ENCODE assay signal across 14 mouse cellular contexts in genomic region chr7:49046347-49046989, GRCm38 (mm10).
DNase-seq lines count a peak whose midpoint lies in the region; ATAC-seq lines count a peak whose summit lies in the region.
"Had no signal": no experiment of that assay in that cellular context is flagged by ENCODE, and none has a peak within 500 bp of the region (broad histone marks: within the 10 kb centered on the region; RNA-seq: fewer than 3 reads in every experiment).

No protein-coding gene starts in this region.

- 76% methylated on average over 6 of the region's 6 CpGs for WGBS in forebrain, embryonic 14.5 days
- WGBS in forebrain, embryonic 16.5 days, result 73% methylated on average over 6 of the region's 6 CpGs
- WGBS in limb, embryonic 12.5 days, result 69% methylated on average over 6 of the region's 6 CpGs
- 65% methylated on average over 6 of the region's 6 CpGs for WGBS in limb, embryonic 10.5 days

- no peak overlapping the region for H3K27ac ChIP-seq in forebrain, embryonic 14.5 days (ENCODE audit: low read depth, low read length)
- H3K27ac ChIP-seq in forebrain, embryonic 16.5 days (ENCODE audit: low read length), result no peak overlapping the region
- H3K27ac ChIP-seq in limb, embryonic 12.5 days, result no peak overlapping the region
- H3K27ac ChIP-seq in limb, embryonic 10.5 days, result no peak overlapping the region
- H3K27ac ChIP-seq: embryonic facial prominence, embryonic 13.5 days; layer of hippocampus, adult 2 months had no signal

- no peak for ATAC-seq in forebrain, embryonic 14.5 days
- no peak for ATAC-seq in forebrain, embryonic 16.5 days
- peak; percentile 22; the same call in 1 of the 2 replicates for ATAC-seq in limb, embryonic 12.5 days (ENCODE audit: insufficient number of reproducible peaks, insufficient read depth, low FRiP score, low TSS enrichment, low read depth)
- ATAC-seq in hematopoietic stem cell, adult 5-6 weeks (replicated peaks in 1 of 2; ENCODE audit: insufficient read depth in 1 of 2, low FRiP score in 2 of 2, low TSS enrichment in 1 of 2, low read depth in 1 of 2, poor library complexity in 2 of 2, severe bottlenecking in 2 of 2), result peak; percentile 16 to 42; a peak in 2 of 4 replicates

- no peaks in the 10 kb centered on the region for H3K36me3 ChIP-seq in forebrain, embryonic 14.5 days (ENCODE audit: control insufficient read depth, insufficient read depth, low read length)
- no peaks in the 10 kb centered on the region for H3K36me3 ChIP-seq in forebrain, embryonic 16.5 days (ENCODE audit: control insufficient read depth, insufficient read depth)
- H3K36me3 ChIP-seq in limb, embryonic 12.5 days, result no peaks in the 10 kb centered on the region
- H3K36me3 ChIP-seq in limb, embryonic 10.5 days, result no peaks in the 10 kb centered on the region
- H3K36me3 ChIP-seq: embryonic facial prominence, embryonic 13.5 days had no signal

- no peaks in the 10 kb centered on the region for H3K27me3 ChIP-seq in forebrain, embryonic 14.5 days (replicated peaks; ENCODE audit: control insufficient read depth, insufficient read depth, low read length)
- no peaks in the 10 kb centered on the region for H3K27me3 ChIP-seq in forebrain, embryonic 16.5 days (replicated peaks; ENCODE audit: control insufficient read depth, insufficient read depth, low read length)
- peaks cover 7% of the 10 kb centered on the region; the same call in 1 of the 2 replicates for H3K27me3 ChIP-seq in limb, embryonic 12.5 days
- H3K27me3 ChIP-seq in limb, embryonic 10.5 days (ENCODE audit: low read depth, poor library complexity, severe bottlenecking), result no peaks in the 10 kb centered on the region

- no peak for DNase-seq in forebrain, embryonic 14.5 days (ENCODE audit: low spot score)
- no peak for DNase-seq in limb, embryonic 10.5 days (ENCODE audit: low spot score)
- DNase-seq in kidney, postnatal 10 days, result peak; percentile 19
- no peak for DNase-seq in gastrocnemius, postnatal 25 days
- DNase-seq in thymus, postnatal 10 days (ENCODE audit: low spot score in 2 of 2), result no peak
- DNase-seq: adrenal gland, postnatal 10 days; forebrain, postnatal 0 days; right cerebral cortex, adult 18-20 months; thymus, postnatal 25 days had no signal

- H3K9me3 ChIP-seq in forebrain, embryonic 14.5 days (replicated peaks; ENCODE audit: control insufficient read depth, low read length), result no peaks in the 10 kb centered on the region
- H3K9me3 ChIP-seq in forebrain, embryonic 16.5 days (ENCODE audit: control insufficient read depth, low read length), result no peaks in the 10 kb centered on the region
- no peaks in the 10 kb centered on the region for H3K9me3 ChIP-seq in limb, embryonic 12.5 days
- H3K9me3 ChIP-seq in limb, embryonic 10.5 days (replicated peaks), result no peaks in the 10 kb centered on the region
- H3K9me3 ChIP-seq: embryonic facial prominence, embryonic 13.5 days had no signal

- peak overlapping the region; percentile 9; the same call in 1 of the 2 replicates for H3K9ac ChIP-seq in forebrain, embryonic 14.5 days (ENCODE audit: low read length)
- H3K9ac ChIP-seq in forebrain, embryonic 16.5 days (replicated peaks; ENCODE audit: low read depth, low read length), result no peak overlapping the region
- no peak overlapping the region for H3K9ac ChIP-seq in limb, embryonic 12.5 days (replicated peaks)
- H3K9ac ChIP-seq: embryonic facial prominence, embryonic 13.5 days; forebrain, postnatal 0 days had no signal

- 0 out of 2 replicates have a peak, but pooled peaks cover 3% of the 10 kb centered on the region for H3K4me1 ChIP-seq in forebrain, embryonic 14.5 days (ENCODE audit: control insufficient read depth, insufficient read depth, low read length)
- H3K4me1 ChIP-seq in forebrain, embryonic 16.5 days (replicated peaks; ENCODE audit: control insufficient read depth, insufficient read depth, low read length), result 0 out of 2 replicates have a peak, but pooled peaks cover 4% of the 10 kb centered on the region
- H3K4me1 ChIP-seq in limb, embryonic 12.5 days (replicated peaks), result peaks cover 27% of the 10 kb centered on the region
- peaks cover 18% of the 10 kb centered on the region; the same call in 1 of the 2 replicates for H3K4me1 ChIP-seq in limb, embryonic 10.5 days
- H3K4me1 ChIP-seq: embryonic facial prominence, embryonic 13.5 days had no signal

- H3K4me3 ChIP-seq in forebrain, embryonic 14.5 days (ENCODE audit: low read depth, low read length), result no peak overlapping the region
- no peak overlapping the region for H3K4me3 ChIP-seq in forebrain, embryonic 16.5 days (replicated peaks; ENCODE audit: low read length)
- no peak overlapping the region for H3K4me3 ChIP-seq in limb, embryonic 12.5 days (replicated peaks)
- H3K4me3 ChIP-seq in limb, embryonic 10.5 days, result no peak overlapping the region
- H3K4me3 ChIP-seq: embryonic facial prominence, embryonic 13.5 days; layer of hippocampus, adult 2 months had no signal

- H3K4me2 ChIP-seq in forebrain, embryonic 14.5 days (ENCODE audit: low read length), result no peak overlapping the region
- no peak overlapping the region for H3K4me2 ChIP-seq in forebrain, embryonic 16.5 days (ENCODE audit: low read length)
- H3K4me2 ChIP-seq in limb, embryonic 12.5 days, result no peak overlapping the region
- H3K4me2 ChIP-seq: embryonic facial prominence, embryonic 13.5 days had no signal

Comparison
In these comparisons a context has a peak if more than half of its experiments do, and no peak if none do; other contexts are left out.
1. ATAC-seq: peak in limb, embryonic 12.5 days (single experiment) and hematopoietic stem cell, adult 5-6 weeks (2 of 2); none in forebrain, embryonic 14.5 days (single experiment) and forebrain, embryonic 16.5 days (single experiment).